Mouse (Mus musculus) neural tube, embryonic 14.5 days (tissue): ENCODE measurements around the gene Sap30bp. TPM values are rescaled to one million over a fixed set of nuclear protein-coding genes. Genes with fewer than 3 reads are reported as not detected.

Experiments
- ATAC-seq: fragments of 200-750 bp; cut with Nextera tagmentation; 2 replicates; pipeline ENCODE4 v1.8.0; 2017; ENCODE audit warnings: low read depth, mild to moderate bottlenecking, moderate TSS enrichment, moderate library complexity
- H3K27ac ChIP-seq: fragments of 300-500 bp; sonication (generic); 2 replicates; pipeline ENCODE4 v1.5.1; 2014; ENCODE audit warnings: low read depth, mild to moderate bottlenecking, control low read depth, low read length, moderate library complexity, mixed read lengths
- H3K27me3 ChIP-seq: fragments of 300-500 bp; sonication (generic); 2 replicates; pipeline ENCODE4 v1.6.1; 2014; ENCODE audit warnings: low read length; ENCODE audit not compliant: control insufficient read depth, insufficient read depth
- H3K36me3 ChIP-seq: fragments of 300-500 bp; sonication (generic); 2 replicates; pipeline ENCODE4 v1.6.1; 2014; ENCODE audit warnings: low read length, mixed read lengths; ENCODE audit not compliant: control insufficient read depth, insufficient read depth
- H3K4me1 ChIP-seq: fragments of 300-500 bp; sonication (generic); 2 replicates; pipeline ENCODE4 v1.6.1; 2014; ENCODE audit warnings: low read length; ENCODE audit not compliant: control insufficient read depth, insufficient read depth
- H3K4me2 ChIP-seq: fragments of 300-500 bp; sonication (generic); 2 replicates; pipeline ENCODE4 v1.6.1; 2014; ENCODE audit warnings: mild to moderate bottlenecking, low read depth, low read length, control low read depth
- H3K4me3 ChIP-seq: fragments of 300-500 bp; sonication (generic); 2 replicates; pipeline ENCODE4 v1.5.1; 2014; ENCODE audit warnings: low read depth, low read length, control low read depth, mixed read lengths
- H3K9ac ChIP-seq: fragments of 300-500 bp; sonication (generic); replicated peaks from 2 replicates; pipeline ENCODE4 v1.6.1; 2014; ENCODE audit warnings: low read depth, mild to moderate bottlenecking, control low read depth, low read length, mixed read lengths
- H3K9me3 ChIP-seq: fragments of 300-500 bp; sonication (generic); 2 replicates; pipeline ENCODE4 v1.6.1; 2016; ENCODE audit warnings: low read length; ENCODE audit not compliant: control insufficient read depth
- WGBS: fragments of 180-500 bp; shearing (Covaris S2); extraction: QIAGEN DNeasy Blood & Tissue Kit; methylation state at CpG from one replicate; pipeline ENCODE4 v1.1.7; 2014; 5-methylcytosine and 5-hydroxymethylcytosine counted together
- polyA plus RNA-seq: library from polyadenylated mRNA; unstranded; fragments of >200 nt; fragmentation: Nextera tagmentation; extraction: Ambion mirVana; gene quantifications from 2 replicates; pipeline ENCODE4 v1.2.1, GENCODE M21; 2014

The Sap30bp gene
- polyA plus RNA-seq, 1 experiment from 2014 or later, result 40.1 TPM

GRCm38 (mm10) chr11:116008832-116009375 is 75.8 kb downstream of the Sap30bp start:
- Histone ChIP-seq H3K4me3 (no peak overlapping the region), H3K4me1 (peaks cover 25% of the 10 kb centered on the region), H3K9me3 (no peaks in the 10 kb centered on the region), H3K36me3 (no peaks in the 10 kb centered on the region), H3K9ac (no peak overlapping the region), H3K27me3 (no peaks in the 10 kb centered on the region), H3K27ac (no peak overlapping the region), H3K4me2 (no peak overlapping the region)
- ATAC-seq, result no peak
- 77% methylated on average over 13 of the region's 13 CpGs for WGBS

GRCm38 (mm10) chr11:116009661-116010060 is 76.6 kb downstream of the Sap30bp start:
- H3K9me3 ChIP-seq, result no peaks in the 10 kb centered on the region
- no peaks in the 10 kb centered on the region for H3K27me3 ChIP-seq
- H3K36me3 ChIP-seq, result no peaks in the 10 kb centered on the region
- no peak overlapping the region for H3K27ac ChIP-seq
- H3K4me3 ChIP-seq, result no peak overlapping the region
- WGBS, result 96% methylated on average over 11 of the region's 11 CpGs
- H3K4me1 ChIP-seq, result peaks cover 20% of the 10 kb centered on the region
- no peak overlapping the region for H3K9ac ChIP-seq
- no peak for ATAC-seq
- no peak overlapping the region for H3K4me2 ChIP-seq

GRCm38 (mm10) chr11:116010146-116010545 is 77.1 kb downstream of the Sap30bp start:
- Histone ChIP-seq H3K36me3 (no peaks in the 10 kb centered on the region), H3K27ac (no peak overlapping the region), H3K4me1 (peaks cover 15% of the 10 kb centered on the region), H3K4me3 (no peak overlapping the region), H3K9ac (no peak overlapping the region), H3K9me3 (no peaks in the 10 kb centered on the region), H3K4me2 (no peak overlapping the region), H3K27me3 (no peaks in the 10 kb centered on the region)
- WGBS, result 94% methylated on average over 8 of the region's 8 CpGs
- ATAC-seq, result no peak

- H3K4me2 ChIP-seq, result no peak overlapping the region
- no peaks in the 10 kb centered on the region for H3K9me3 ChIP-seq
- H3K4me1 ChIP-seq, result peaks cover 12% of the 10 kb centered on the region
- no peak overlapping the region for H3K4me3 ChIP-seq
- H3K36me3 ChIP-seq, result no peaks in the 10 kb centered on the region
- WGBS, result 91% methylated on average over 5 of the region's 5 CpGs
- H3K9ac ChIP-seq, result no peak overlapping the region
- no peaks in the 10 kb centered on the region for H3K27me3 ChIP-seq
- H3K27ac ChIP-seq, result no peak overlapping the region
- no peak for ATAC-seq
Measured at GRCm38 (mm10) chr11:116010948-116011347, 77.9 kb downstream of the Sap30bp start.

- Histone ChIP-seq H3K4me3 (peak overlapping the region; percentile 56), H3K27ac (no peak overlapping the region; the same call in 1 of the 2 replicates), H3K27me3 (no peaks in the 10 kb centered on the region), H3K36me3 (no peaks in the 10 kb centered on the region), H3K4me2 (peak overlapping the region; percentile 74), H3K4me1 (peaks cover 12% of the 10 kb centered on the region), H3K9me3 (no peaks in the 10 kb centered on the region), H3K9ac (peak overlapping the region; percentile 70)
- peak; percentile 7; the same call in 1 of the 2 replicates for ATAC-seq
- WGBS, result 28% methylated on average over 14 of the region's 14 CpGs
Measured at GRCm38 (mm10) chr11:116011529-116012261, 78.6 kb downstream of the Sap30bp start.

GRCm38 (mm10) chr11:116012262-116012947 is 79.3 kb downstream of the Sap30bp start, which contains the start of gene Galk1:
TSS of gene Galk1 (minus strand) at chr11:116012719.
- WGBS, result under 1% methylated on average over 55 of the region's 55 CpGs
- peak within 1 kb of the TSS; percentile 74 for H3K27ac ChIP-seq
- peak within 1 kb of the TSS; percentile 70 for H3K9ac ChIP-seq
- peaks cover 12% of the 10 kb centered on the region for H3K4me1 ChIP-seq
- H3K4me3 ChIP-seq, result peak within 1 kb of the TSS; percentile 56
- no peaks in the 10 kb centered on the region for H3K27me3 ChIP-seq
- peak within 1 kb of the TSS; percentile 74 for H3K4me2 ChIP-seq
- H3K36me3 ChIP-seq, result no peaks in the 10 kb centered on the region
- H3K9me3 ChIP-seq, result no peaks in the 10 kb centered on the region
- peak; percentile 87 for ATAC-seq

GRCm38 (mm10) chr11:116014821-116015220 is 81.7 kb downstream of the Sap30bp start:
- no peaks in the 10 kb centered on the region for H3K36me3 ChIP-seq
- no peak overlapping the region for H3K9ac ChIP-seq
- no peak overlapping the region for H3K27ac ChIP-seq
- no peak for ATAC-seq
- no peak overlapping the region for H3K4me3 ChIP-seq
- H3K9me3 ChIP-seq, result no peaks in the 10 kb centered on the region
- no peak overlapping the region for H3K4me2 ChIP-seq
- H3K4me1 ChIP-seq, result peaks cover 12% of the 10 kb centered on the region
- WGBS, result 66% methylated on average over 8 of the region's 8 CpGs
- no peaks in the 10 kb centered on the region for H3K27me3 ChIP-seq
